Comparison of ENCODE assay signal across 17 mouse cellular contexts in the genomic region with DNA sequence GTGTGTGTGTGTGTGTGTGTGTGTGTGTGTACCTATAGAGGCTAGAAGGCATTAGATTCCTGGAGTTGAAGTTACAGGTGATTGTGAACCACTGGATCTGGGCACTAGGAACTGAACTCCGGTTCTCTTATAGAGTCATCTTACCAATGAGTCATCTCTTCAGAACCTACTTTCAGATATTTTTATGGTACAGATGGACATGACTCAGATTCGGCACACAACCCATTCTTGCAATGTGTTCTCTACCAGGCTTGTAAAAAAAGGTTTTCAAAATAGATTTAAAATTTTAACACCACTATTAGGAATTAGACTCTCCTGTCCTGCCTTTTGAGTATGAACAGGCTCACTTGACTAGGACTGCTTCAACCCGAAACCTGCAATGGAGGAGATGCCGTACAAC.
DNase-seq lines count a peak whose midpoint lies in the region.
"Had no signal": no experiment of that assay in that cellular context is flagged by ENCODE, and none has a peak within 500 bp of the region (broad histone marks: within the 10 kb centered on the region; RNA-seq: fewer than 3 reads in every experiment).

No protein-coding gene starts in this region.

- DNase-seq in frontal cortex, postnatal 36 days (ENCODE audit: low spot score in 2 of 2) = peak; percentile 5 to 19
- DNase-seq in frontal cortex, postnatal 25 days (ENCODE audit: low spot score in 2 of 2) = no peak
- DNase-seq in layer of hippocampus, adult 9-11 months = peak; percentile 16
- no peak for DNase-seq in layer of hippocampus, adult 8-10 months (ENCODE audit: low spot score in 2 of 2)
- peak; percentile 43 for DNase-seq in right cerebral cortex, adult 18-20 months
- no peak for DNase-seq in right cerebral cortex, postnatal 25 days
- DNase-seq in telencephalon, adult 2 months (ENCODE audit: low read depth, low spot score) = peak; percentile 52
- DNase-seq in adrenal gland, postnatal 36 days = no peak
- DNase-seq: adrenal gland, adult 2 months; adrenal gland, postnatal 25 days; cerebellum, adult 11 months; cerebellum, adult 9-11 months; cerebellum, postnatal 25 days; forebrain, postnatal 0 days; gastrocnemius, adult 2 months; gastrocnemius, postnatal 14 days; heart, adult 11 months had no signal

Comparison
In these comparisons a context has a peak if more than half of its experiments do, and no peak if none do; other contexts are left out.
1. DNase-seq: peak in frontal cortex, postnatal 36 days (2 of 2), layer of hippocampus, adult 9-11 months (single experiment), right cerebral cortex, adult 18-20 months (single experiment) and telencephalon, adult 2 months (single experiment); none in frontal cortex, postnatal 25 days (0 of 2), layer of hippocampus, adult 8-10 months (0 of 2), right cerebral cortex, postnatal 25 days (single experiment) and adrenal gland, postnatal 36 days (0 of 2).